Mouse (Mus musculus) lung, adult 2 months (tissue): ENCODE data around the gene Crhr1.

Experiments used
- CTCF ChIP-seq: fragments of 200-500 bp; IDR thresholded peaks from 2 replicates; pipeline ENCODE4 v1.5.1; 2011; ENCODE audit warnings: mild to moderate bottlenecking, low read length, control low read depth; ENCODE audit not compliant: insufficient read depth
- POLR2A ChIP-seq: fragments of 200-500 bp; IDR thresholded peaks from 2 replicates; pipeline ENCODE4 v1.6.1; 2011; ENCODE audit warnings: low read depth, mild to moderate bottlenecking, control low read depth, low read length, borderline replicate concordance; ENCODE audit errors: extremely low read depth

GRCm38 (mm10) chr11:104106969-104107368, 25.7 kb upstream of the Crhr1 start:
- TF ChIP-seq CTCF (no peak), POLR2A (no peak)
